Mouse (Mus musculus) cerebellum, adult 11-12 months (tissue): ENCODE measurements around the gene Zfp764.
"Not testable (repeated sequence)": the region's sequence is repeated elsewhere in the genome, so short reads cannot be mapped to it uniquely, and the experiment has no call there.

Experiments used
- DNase-seq: peaks from one replicate; pipeline ENCODE4 v3.0.0; 2022

Zfp764 gene

GRCm38 (mm10) chr7:127406002-127406987 is at the start of gene Zfp764:
Zfp764 (minus strand) TSS chr7:127406822.
- DNase-seq = peak; percentile 88

GRCm38 (mm10) chr7:127454905-127455304 is 48.3 kb upstream of the Zfp764 start:
- DNase-seq = no peak

- no peak for DNase-seq
These were observed 46.4 kb upstream of the Zfp764 start for GRCm38 (mm10) chr7:127453056-127453455.

GRCm38 (mm10) chr7:127449966-127450365 is 43.3 kb upstream of the Zfp764 start:
- no peak for DNase-seq

- DNase-seq = peak; percentile 94
These were observed 42.1 kb upstream of the Zfp764 start, which contains the start of gene Zfp689 for GRCm38 (mm10) chr7:127448521-127449300. Zfp689 (minus strand) TSS chr7:127449158.

GRCm38 (mm10) chr7:127443976-127444375 is 37.4 kb upstream of the Zfp764 start:
- no peak for DNase-seq

GRCm38 (mm10) chr7:127437724-127438123 is 31.1 kb upstream of the Zfp764 start:
- no peak for DNase-seq

- DNase-seq = no peak
These were observed 28.6 kb upstream of the Zfp764 start for GRCm38 (mm10) chr7:127435206-127435605.

GRCm38 (mm10) chr7:127426354-127426753 is 19.7 kb upstream of the Zfp764 start:
- DNase-seq = no peak

GRCm38 (mm10) chr7:127425911-127426310 is 19.3 kb upstream of the Zfp764 start:
- DNase-seq = no peak

- no peak for DNase-seq
These were observed 18.7 kb upstream of the Zfp764 start for GRCm38 (mm10) chr7:127425291-127425690.

- DNase-seq = no peak
These were observed 15.6 kb upstream of the Zfp764 start for GRCm38 (mm10) chr7:127422247-127422646.

- peak; percentile 87 for DNase-seq
These were observed 15.0 kb upstream of the Zfp764 start, which contains the start of gene Zfp688 for GRCm38 (mm10) chr7:127421388-127422191. Zfp688 (minus strand) TSS chr7:127422068.

- DNase-seq = no peak
These were observed 4.8 kb upstream of the Zfp764 start for GRCm38 (mm10) chr7:127411418-127411817.

GRCm38 (mm10) chr7:127404101-127404500 is 2.5 kb downstream of the Zfp764 start:
- not testable (repeated sequence) for DNase-seq

GRCm38 (mm10) chr7:127402980-127403379 is 3.6 kb downstream of the Zfp764 start:
- no peak for DNase-seq

GRCm38 (mm10) chr7:127400355-127400754 is 6.3 kb downstream of the Zfp764 start:
- DNase-seq = no peak

- DNase-seq = no peak
These were observed 12.7 kb downstream of the Zfp764 start for GRCm38 (mm10) chr7:127393944-127394333.

GRCm38 (mm10) chr7:127393157-127393943 is 13.3 kb downstream of the Zfp764 start, which contains the start of gene E430018J23Rik:
E430018J23Rik (minus strand) TSS chr7:127393629.
- peak; percentile 98 for DNase-seq

- no peak for DNase-seq
These were observed 14.3 kb downstream of the Zfp764 start for GRCm38 (mm10) chr7:127392251-127392824.

- no peak for DNase-seq
These were observed 15.1 kb downstream of the Zfp764 start for GRCm38 (mm10) chr7:127391538-127391937.
